Mouse (Mus musculus) stomach, postnatal 0 days (tissue): ENCODE measurements around the gene Vps29.

ENCODE experiments used
- CTCF ChIP-seq: IDR thresholded peaks from 2 replicates; pipeline ENCODE4 v1.5.1; 2016; ENCODE audit warnings: antibody characterized with exemption, low read depth, mild to moderate bottlenecking, moderate library complexity
- EP300 ChIP-seq: optimal IDR thresholded peaks from 2 replicates; pipeline ENCODE3; 2016; ENCODE audit warnings: antibody characterized with exemption

DNA sequence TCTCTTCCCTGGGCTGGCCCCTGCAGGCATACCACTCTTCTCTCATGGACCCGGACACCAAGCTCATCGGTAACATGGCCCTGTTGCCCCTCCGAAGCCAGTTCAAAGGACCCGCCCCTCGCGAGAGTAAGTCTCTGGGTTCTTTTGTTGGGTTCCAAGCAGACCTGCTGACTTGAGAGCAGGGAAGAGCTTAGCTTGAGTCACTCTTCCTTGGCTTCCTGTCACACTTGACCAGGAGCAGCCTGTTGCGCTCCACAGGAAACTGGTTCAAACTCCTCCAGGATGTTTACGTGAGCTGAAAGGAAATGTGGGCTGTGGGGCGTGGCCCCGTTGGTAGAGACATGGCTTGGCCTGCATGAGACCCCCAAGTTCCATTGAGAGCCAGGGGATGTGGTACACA, 42.6 kb downstream of the Vps29 start:
- TF ChIP-seq CTCF (no peak), EP300 (no peak)
